Mouse (Mus musculus) T-helper 17 cell (primary cell): ENCODE data around the gene Ranbp3l.

Source experiments
- in situ Hi-C, 2 experiments: fragments of 300-600 bp; cut with MboI, MseI; formaldehyde crosslinking; loops; 1 replicate in 1 of 2; 2 replicates in 1 of 2; pipeline ENCODE4 v1.15.1; 2025; ENCODE audit warnings: high pct_unique_total_duplicates in 2 of 2

Ranbp3l gene

DNA sequence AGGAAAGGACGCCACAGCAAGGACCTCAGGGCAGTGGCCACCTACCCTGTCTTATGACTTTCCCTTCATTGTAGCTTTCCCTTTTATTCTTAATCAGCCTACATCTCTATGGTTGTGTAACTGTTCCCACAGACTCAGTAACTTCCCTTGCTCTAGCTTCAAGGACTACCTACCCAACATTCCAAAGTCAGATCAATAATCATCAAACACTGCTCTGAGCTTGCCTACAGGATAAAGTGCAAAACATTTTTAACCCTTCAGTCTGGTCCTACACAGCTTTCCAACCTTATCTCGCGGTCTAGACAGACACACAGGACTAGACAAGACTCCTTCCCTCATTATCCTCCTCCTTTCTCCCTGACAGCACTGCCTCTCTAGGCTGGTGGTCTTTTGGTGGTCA is 102.6 kb downstream of the Ranbp3l start:
- in situ Hi-C loops, result loop anchor here (5.0 to 10.0 kb wide), 3 partner anchors 67 to 454 kb away; no protein-coding TSS in a partner anchor

DNA sequence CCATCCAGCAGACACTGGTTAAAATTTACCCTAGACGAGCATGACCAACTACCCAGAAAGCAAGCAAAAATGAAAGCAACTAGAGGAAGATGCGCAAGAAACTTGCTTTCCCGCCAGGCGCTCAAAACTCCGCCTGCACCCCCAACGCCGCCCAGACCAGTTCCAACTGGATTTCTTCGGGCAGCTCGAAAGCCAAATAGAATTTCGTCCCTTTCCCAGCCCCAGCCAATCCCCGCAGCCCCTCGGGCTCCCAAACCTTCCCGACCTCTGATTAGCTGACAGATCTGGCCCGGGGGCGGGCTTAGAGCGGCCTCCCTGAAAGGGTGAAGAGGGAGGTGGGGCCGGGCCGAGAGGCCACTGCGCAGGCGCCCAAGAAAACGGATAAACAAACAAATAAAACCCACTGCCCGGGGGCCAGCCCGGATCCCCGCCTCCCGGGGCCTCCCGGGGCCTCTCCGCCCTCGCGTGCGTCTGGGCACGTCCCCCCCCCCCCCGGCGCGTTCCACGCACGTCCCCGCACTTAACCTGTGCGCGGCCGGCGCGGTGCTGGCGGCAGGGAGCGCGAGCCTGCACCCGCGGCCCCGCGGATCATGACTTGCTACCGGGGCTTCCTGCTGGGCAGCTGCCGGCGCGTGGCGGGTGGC is 103.3 kb downstream of the Ranbp3l start, which contains the start of gene Nadk2:
TSS of gene Nadk2 (plus strand) at position 349 of the 644 bp plus-strand sequence.
- in situ Hi-C loops, result loop anchor here (5.0 to 10.0 kb wide), 3 partner anchors 66 to 454 kb away; no protein-coding TSS in a partner anchor

DNA sequence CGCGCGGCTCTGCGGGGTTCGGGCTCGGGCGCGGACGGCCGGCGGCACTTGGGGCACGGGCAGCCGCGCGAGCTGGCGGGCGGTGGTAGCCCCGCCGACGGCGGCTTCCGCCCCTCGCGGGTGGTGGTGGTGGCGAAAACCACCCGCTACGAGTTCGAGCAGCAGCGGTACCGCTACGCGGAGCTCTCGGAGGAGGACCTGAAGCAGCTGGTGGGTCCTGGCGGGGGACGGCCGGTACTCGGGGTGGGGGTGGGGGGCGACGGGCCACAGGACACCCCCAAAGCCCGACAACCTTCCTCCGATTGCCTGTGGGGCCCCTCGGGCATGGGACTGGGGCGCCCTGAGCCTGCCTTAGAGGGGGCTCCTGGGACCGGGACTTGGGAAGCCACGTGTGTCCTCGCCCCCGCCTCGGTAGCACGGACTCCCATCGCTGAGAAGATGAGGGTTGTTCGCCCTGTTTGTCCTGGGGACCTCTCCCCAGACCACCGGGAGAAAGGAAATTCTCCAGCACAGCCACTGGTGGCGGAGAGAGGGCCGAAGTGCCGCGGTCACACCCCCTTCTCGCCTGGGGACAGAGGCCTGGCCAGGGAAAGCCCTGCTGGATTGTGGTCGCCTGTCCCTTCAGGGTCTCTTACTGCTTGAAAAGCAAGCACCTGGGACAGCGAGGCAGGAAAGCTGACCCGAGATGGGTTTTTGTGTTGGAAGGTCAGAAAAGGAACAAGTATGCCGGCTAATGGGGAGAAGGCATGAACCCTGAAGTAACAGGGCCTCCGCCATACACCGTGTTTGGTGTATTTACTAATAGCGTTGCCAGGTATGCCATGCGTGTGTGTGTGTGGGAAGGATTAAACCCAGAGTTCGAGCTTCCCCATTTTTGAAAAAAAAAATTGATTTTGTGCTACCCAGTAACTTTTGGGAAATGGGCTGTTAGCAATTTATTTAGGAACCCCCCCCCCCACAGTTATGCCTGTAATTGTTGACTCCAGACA is 104.1 kb downstream of the Ranbp3l start:
- in situ Hi-C loops, result loop anchor here (5.0 to 10.0 kb wide), 3 partner anchors 65 to 453 kb away; no protein-coding TSS in a partner anchor

DNA sequence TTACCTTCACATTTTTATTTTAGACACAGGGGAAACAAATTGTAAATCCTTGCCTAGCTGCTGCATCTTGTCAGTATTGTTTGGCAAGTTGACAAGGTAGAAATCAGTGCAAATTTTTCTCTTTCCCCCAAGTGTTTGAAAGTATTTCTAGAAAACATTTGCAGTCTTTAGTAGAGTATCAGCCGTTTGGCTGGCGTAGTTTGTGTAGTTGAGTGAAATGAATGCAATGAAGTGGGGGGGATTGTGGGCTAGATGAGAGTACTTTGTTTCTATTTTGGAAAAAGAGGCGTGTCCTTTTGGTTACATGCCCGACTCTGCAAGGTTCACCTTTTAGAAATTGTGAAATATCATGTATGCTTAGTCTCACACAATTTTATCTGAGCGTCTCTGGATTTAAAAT is 104.9 kb downstream of the Ranbp3l start:
- in situ Hi-C loops, result loop anchor here (5.0 to 10.0 kb wide), 3 partner anchors 65 to 452 kb away; no protein-coding TSS in a partner anchor

DNA sequence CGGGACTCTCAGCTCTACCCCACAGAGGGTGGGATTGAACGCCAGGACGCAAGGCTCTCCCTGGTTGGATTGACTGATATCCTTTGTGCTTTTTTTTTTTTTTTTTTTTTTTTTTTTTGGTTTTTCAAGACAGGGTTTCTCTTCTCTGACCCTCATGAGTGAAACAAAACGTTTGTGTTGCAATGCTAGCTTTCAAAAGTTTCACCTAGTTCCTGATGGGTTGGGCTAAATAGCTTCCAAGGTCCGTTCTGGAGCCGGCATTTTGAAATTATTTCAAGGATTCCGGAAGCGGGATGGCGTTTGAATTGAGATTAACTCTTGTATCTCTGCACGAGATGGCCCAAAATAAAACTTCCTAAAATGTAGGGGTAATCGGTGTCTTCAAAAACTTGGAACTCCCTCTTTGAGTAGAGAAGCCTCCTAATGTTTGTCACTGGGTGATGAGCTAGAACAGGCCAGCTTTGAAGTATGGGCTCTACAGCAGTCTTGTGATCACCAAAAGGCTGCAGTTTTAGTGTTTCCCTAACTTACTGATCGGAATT is 105.4 kb downstream of the Ranbp3l start:
- in situ Hi-C loops, result loop anchor here (5.0 to 10.0 kb wide), 3 partner anchors 64 to 452 kb away; no protein-coding TSS in a partner anchor

DNA sequence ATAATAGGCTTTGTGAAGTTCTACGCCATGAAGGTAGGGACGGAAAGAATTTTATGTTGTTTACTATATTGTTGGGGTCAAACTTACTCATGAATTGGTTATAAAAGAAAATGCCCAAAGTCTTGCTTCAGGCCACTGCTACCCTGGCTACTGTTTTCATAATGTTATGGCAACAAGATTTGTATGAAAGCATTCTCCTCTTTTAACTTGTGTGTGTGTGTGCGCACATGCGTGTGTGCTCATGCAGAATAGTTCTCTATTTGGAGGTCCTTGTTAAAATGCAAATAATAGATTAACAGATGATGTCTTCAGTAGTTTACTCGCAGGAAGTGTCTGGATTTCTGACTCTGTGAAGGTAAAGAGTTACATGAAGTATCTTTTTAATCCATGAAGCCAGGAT is 105.9 kb downstream of the Ranbp3l start:
- in situ Hi-C loops, result loop anchor here (5.0 to 10.0 kb wide), 3 partner anchors 64 to 451 kb away; no protein-coding TSS in a partner anchor

DNA sequence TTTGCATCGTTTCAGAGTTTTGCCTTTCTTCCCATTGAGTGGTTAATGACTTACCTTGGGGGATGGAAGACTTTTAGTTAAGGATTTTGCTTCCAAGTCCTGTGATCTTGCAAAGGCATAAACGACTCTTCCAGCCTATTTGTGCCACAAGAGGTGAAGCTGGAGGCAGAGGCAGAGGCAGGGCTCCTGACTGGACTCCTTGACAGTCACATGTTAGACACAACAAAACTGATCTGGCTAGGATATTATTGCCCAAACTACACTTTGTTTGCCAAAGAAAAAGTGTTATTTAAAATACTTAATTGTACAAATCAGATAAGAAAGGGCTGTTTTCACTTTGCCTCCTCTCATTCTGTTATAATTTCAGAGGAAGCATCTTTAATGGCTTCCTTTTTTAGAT is 106.4 kb downstream of the Ranbp3l start:
- in situ Hi-C loops, result loop anchor here (5.0 to 10.0 kb wide), 3 partner anchors 63 to 451 kb away; no protein-coding TSS in a partner anchor

DNA sequence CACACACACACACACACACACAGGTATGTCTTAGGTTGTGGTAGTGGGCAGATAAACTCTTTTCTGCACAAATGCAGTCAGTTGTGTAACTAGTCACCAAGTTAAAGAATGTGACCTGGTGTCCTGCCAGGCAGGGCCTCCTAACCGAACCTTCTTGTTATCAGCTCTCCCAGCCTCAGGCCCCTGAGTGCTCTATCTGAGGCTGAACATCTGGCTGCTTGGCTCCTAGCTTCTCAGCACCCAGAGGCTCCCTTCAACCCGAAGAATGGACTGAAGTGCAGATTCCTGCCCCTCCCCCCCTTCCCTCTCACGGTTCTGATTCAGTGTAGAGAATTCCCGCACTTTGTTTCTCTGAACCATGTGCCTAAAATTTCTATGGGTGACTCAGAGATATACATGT is 106.9 kb downstream of the Ranbp3l start:
- in situ Hi-C loops, result loop anchor here (5.0 to 10.0 kb wide), 3 partner anchors 63 to 450 kb away; no protein-coding TSS in a partner anchor

DNA sequence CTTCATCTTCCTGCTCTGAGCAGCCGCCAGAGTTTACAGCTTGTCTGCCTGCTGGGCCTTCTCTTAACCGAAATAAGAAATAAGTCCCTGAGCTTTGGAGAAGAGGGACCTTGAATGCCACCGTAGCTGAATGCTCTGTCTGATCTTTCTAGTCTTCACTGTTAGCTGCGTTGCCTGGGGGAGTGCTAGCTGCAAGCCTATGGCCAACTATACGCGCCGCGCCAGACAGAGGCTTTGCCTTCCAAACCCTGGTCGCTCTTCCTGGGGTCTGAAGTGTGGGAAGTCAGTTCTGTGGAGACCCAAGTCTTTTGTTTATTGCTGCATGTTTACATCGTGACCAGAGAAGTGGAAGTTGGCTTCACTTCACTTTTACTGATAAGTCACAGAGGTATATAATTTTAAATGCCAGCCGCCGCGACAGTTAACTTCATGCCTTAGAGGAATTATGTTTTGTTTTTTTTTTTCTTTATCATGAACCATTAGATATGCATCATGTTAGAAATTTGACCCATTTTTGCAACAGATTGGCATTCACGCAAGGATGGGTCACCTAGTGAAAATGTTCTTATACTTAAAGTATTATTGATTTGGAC is 108.0 kb downstream of the Ranbp3l start:
- in situ Hi-C loops, result loop anchor here in 1 of 2 experiments (10.0 kb wide), 2 partner anchors 449 to 451 kb away; no protein-coding TSS in a partner anchor

DNA sequence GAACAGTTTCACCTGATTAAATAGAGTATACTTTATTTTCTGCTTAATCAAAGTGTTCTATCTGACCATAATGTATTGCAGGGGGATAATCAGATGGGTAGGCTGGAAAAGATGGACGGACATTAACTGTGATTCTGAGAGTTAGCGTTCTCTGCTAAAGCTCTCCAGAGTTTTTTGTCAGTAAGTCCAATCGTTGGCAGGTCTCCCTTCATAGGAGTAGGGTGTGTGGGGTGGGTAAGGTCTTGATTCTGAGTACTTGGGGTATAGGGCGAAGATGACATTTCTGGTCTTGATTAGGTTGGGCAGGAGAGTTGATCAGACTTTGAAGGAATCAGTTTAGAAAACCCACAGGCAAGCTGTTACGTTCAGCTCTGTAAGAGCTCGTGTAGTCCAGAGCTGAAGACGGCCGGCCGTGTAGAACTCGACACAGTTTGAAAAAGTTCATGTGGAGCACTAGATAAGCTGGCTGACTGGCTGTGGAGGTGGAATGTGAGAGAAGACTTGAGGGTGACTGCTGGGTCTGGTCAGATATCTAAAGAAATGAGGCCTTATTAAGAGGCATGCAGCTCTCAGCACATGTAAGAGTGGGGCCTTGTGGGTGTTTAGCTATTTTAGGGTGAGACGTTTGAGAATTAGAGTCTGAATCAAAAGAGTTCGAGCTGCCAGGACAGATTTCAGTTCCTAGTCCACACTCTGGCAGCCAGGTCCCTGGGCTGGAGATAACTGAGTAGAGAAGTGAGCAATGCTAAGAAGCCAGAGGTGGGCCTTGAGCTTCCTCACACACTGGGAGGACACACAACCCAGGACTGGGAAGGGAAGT is 110.9 kb downstream of the Ranbp3l start:
- in situ Hi-C loops, result loop anchor here in 1 of 2 experiments (10.0 kb wide), 2 partner anchors 446 to 454 kb away; no protein-coding TSS in a partner anchor

DNA sequence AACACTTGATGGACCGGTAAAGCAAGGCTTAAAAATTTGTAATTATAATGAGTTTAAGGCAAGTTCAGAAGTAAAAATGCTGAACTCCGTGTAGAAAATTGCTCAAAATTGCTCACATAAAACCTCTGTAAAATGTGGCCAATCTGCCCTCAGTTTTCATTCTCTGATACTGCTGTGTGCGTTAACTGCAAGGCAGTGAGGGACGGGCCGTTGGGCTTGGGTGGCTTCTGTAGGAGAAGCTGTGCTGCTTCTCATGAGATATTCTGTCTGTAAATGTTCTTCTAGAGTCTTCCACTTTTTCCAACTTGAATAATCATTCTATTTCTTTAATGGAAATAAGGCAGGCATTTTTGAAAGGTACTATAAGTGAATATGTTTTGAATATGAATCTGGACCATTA is 111.9 kb downstream of the Ranbp3l start:
- in situ Hi-C loops, result loop anchor here in 1 of 2 experiments (10.0 kb wide), 2 partner anchors 445 to 455 kb away; no protein-coding TSS in a partner anchor

DNA sequence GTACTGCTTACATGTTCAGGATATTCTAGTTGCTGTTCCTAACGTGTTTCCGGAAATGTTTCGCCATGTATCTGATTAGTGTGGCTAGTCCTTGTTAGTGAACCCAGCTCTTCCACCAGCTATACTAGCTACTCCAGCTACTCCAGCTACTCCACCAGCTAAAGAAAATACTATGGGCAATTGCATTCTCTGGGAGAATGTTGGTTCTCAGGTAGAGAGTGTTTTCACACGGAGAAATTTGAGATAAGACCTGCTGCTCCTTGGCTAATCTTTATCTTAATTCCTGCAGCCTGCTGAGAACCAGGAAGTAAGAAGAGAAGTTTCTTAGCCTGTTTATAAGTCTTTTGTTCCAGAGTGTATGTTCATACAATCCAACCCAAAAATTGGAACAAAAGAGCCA is 112.5 kb downstream of the Ranbp3l start:
- in situ Hi-C loops, result no loop called here

DNA sequence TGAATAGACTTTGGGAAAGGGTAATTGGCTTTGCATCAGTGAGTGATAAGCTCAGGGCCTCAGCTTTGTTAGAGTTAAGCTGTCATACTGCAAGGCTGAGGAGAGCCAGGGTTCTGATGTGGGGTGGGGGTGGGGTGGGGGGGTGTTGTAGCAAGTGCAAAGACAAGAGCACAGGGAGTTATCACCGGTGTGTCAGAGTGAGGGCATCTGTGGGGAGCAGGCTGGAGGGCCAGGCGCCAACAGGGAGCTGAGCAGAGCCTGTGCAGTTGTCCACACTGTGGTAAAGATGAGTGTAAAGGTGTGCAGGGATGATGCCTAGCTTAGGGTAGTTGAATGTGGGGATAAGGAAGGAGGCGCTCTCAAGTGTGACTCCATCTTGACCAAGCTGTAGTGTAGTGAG is 113.5 kb downstream of the Ranbp3l start:
- in situ Hi-C loops, result no loop called here

DNA sequence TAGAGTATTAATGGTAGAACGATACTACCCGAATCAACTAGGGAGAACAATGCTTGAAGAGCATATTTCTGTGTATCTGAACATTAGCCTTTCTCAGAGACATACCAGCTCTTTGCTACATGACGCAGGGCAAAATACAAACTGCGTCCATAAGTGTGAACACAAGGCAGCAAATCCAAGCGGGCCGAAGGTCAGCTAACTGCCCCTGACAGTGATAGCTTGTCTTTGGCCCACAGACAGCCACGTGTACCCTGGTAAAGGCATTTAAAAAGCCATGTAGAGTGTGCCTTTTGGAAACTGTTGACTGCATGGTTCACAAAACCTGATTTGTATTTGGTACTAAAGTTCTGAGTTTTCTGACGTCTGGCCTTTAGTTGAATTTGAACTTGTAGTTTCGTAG is 115.0 kb downstream of the Ranbp3l start:
- in situ Hi-C loops, result no loop called here

DNA sequence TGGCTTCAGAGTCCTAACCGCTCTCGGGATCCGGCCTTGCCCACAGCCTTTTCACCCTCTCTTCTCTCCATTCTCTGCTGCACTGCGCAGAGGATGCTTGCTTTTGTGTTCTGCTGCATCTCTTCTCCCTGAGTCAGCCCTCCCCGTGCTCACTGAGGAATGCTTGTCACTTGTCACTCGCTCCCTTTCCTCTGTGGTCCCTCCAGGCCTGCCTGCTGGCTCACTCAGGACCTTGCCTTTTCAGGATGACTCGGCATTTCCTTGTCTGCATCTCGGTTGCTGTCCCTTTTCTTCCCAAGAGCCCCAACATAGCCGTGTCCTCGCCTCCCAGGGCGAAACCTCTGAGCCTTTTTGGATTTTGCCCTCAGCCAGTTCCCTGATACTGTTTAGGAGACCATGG is 119.1 kb downstream of the Ranbp3l start:
- in situ Hi-C loops, result no loop called here

DNA sequence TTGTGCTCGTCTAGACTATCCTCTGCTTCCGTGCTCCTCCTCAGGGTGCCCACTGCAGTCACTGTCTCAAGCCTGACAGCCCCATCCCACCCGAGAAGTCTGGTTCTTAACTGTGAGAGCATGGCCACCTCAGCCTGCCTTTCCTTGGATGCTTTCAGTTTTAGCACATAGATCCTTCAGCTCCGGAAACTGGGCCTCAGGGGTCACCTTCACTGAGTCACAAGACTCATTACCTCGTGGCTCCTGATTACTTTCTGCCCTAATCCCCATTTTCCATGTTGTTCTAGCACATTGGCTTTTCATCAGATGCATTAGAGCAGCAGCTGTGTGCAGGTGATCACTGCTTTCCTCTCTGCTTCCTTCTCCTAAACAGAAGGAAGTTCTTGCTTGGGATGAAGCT is 119.7 kb downstream of the Ranbp3l start:
- in situ Hi-C loops, result no loop called here

DNA sequence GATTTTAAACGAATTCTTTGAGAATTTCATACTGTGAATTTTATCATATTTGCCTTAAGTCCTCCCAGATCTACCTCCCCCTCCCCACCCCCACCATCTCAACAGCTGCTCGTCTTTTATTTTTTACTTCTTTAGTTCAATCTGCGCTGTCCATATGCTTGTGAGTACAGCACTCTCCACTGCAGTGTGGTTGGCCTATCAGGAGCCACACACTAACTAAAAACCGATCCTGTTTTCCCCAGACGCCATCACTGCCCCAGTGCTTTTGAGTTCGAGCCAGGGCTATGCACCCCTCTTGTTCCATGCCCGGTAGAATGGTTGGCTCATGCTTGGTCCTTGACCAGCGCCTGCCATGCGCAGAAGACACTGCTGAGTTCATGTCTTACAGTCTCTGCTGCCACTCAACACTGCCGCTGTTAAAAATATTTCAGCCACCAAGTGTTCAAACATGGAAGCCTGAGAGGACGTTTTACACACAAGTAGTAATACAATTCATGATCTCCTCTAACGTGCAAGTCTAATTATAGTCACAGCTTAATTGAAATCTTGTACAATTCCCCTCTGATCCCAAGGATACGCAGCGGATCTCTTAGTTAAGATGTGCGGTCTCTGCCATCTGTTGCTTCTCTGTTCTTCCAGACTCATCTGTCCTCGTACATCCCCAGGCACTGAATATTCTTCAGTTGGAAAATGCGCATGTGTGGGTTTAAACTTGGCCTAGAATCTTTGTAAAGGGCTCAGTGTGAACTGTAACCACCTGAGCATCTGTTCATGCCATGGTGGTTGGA is 120.3 kb downstream of the Ranbp3l start:
- in situ Hi-C loops, result no loop called here

DNA sequence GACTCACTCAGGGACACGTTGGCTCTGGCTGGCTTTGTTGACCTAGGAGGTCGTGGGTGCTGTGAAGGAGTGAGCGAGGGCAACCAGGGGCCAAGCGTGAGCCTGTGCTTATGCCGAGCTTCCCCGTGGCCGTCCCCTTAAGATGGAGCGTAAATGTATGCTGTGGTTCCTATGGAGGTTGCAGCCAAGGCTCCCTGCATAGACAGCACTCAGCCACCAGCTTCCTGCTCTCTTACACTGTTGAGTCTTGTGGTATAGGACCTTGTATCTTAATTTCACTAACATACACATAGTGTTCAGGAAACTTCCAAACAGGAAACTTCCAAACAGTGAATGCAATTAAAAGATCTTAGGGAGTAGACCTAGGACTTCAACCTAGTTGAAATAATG is 120.9 kb downstream of the Ranbp3l start:
- in situ Hi-C loops, result no loop called here

DNA sequence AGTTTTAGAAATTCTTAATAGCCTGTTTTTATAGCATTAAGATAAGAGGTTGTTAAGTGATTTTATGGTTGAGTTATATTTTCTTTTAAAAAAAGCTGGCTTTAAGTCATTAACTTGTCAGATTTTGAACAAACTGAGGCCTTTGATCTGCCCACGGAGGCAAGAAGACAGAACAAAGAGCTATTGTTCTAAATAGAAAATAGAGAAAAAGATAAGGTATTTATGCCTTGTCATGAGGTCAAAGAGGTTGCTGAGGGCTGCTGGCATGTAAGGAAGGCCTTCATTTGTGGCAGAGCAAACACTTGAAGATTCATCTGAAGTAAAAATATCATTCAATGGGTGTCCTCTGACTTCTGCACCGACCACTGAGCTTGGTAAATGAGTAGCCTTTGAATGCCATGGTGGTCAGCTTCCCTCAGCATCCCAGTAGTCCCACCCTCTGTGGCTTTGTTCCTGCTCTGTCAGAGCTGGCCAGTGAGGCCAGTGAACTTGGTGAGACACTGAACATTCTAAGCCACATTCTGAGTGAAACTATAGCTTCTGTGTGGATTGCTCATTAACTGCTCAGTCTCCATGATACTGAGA is 121.5 kb downstream of the Ranbp3l start:
- in situ Hi-C loops, result no loop called here
